Mouse (Mus musculus): ENCODE results near the gene Isyna1.

- TF ChIP-seq CTCF (IDR thresholded peaks at IDR 0.05; ENCODE audit: low read depth, low read length) = no peak
- TF ChIP-seq EP300 (IDR thresholded peaks at IDR 0.05; ENCODE audit: insufficient read depth, low read depth, low read length) = no peak
Observed at GRCm38 (mm10) chr8:70560564-70560963, 33.6 kb upstream of the Isyna1 start.
